Mouse (Mus musculus) heart, adult 2 months (tissue): ENCODE measurements around the gene Drap1.

Source experiments
- CTCF ChIP-seq: fragments of 200-600 bp; IDR thresholded peaks from 2 replicates; pipeline ENCODE4 v1.8.1; 2022; ENCODE audit warnings: antibody characterized with exemption, mild to moderate bottlenecking, moderate library complexity
- EP300 ChIP-seq: fragments of 200-500 bp; IDR thresholded peaks from 2 replicates; pipeline ENCODE4 v1.6.1; 2011; ENCODE audit warnings: low read depth, low read length, control low read depth; ENCODE audit not compliant: insufficient read depth

DNA sequence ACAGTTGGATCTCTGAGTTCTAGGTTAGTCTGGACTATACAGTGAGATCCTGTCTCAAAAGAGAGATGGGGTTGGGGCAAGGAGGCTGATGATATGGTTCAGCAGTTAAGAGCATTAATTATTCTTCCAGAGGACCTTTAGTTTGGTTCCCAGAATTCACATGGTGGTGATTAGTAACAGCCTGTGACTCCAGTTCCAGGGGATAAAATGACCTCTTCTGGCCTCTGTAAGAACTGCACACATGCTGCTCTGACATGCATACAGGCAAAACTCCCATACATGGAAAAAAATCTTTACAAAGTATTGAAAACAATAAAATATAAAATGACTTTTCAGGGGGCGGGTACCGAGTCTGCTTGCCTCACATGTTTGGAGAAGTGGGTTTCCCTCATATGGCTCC lies 3.3 kb upstream of the Drap1 start:
- peak; percentile 76 for TF ChIP-seq CTCF
- no peak for TF ChIP-seq EP300
